Mouse (Mus musculus): ENCODE data around the gene Aknad1.

GRCm38 (mm10) chr3:108795554-108796299 is 56.3 kb downstream of the Aknad1 start:
- TF ChIP-seq CTCF (IDR thresholded peaks at IDR 0.05; ENCODE audit: extremely low read depth, insufficient read depth, insufficient read length, insufficient replicate concordance) (no peak), POLR2A (IDR thresholded peaks at IDR 0.05; ENCODE audit: low read depth, low read length) (no peak)

Measured in spleen, adult 2 months (tissue).